Mouse (Mus musculus) naive thymus-derived CD4-positive, alpha-beta T cell, adult 5 months (primary cell): ENCODE measurements around the gene Lcp1. TPM values are rescaled to one million over a fixed set of nuclear protein-coding genes. Genes with fewer than 3 reads are reported as not detected.

Experiments used
- polyA plus RNA-seq: library from polyadenylated mRNA; unstranded; fragments of 100-300 nt; shearing (Covaris generic); gene quantifications from one replicate; pipeline ENCODE4 v1.2.1, GENCODE M21; 2017

Lcp1 gene
- 668 TPM for polyA plus RNA-seq

DNA sequence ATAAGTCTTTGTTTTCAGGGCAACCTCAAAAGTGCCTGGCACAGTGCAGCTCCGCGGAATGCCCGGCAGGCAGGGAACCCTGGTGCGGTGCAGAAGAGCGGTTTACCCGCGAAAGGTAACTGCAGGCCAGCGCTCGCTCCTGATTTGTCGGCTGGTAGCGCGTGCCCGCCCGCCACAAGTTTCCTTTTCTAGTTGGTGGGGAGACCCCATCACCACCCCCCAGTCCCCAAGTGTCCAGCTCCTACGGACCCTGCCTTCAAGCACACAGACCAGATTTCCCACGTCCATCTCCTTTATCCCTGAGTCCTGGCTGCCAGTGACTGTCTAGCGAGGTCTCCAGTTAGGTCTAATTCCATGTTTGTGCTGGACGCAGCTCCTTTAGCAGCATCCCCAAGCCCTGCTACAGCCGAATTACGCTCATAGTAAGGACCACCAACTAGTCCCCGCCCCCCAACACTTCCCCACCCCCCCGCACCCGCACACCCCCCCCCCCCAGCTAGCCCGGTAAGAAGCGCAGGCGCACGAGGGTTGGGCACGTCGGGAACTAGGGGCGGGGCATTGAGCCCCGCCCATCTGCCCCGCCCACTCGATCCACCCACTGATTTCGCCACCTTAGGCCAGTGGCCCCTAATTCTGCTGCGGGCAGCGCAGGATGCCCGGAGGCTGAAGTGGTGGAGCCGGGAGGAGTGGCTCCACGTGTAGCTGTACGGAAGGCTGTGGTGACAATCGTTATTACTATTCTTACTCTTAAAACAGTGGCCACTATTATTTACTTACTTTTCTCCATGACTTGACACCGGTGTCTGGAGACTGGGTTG lies at the start of gene Lcp1, which contains the start of gene Lrrc63:
Lcp1 (plus strand) TSS at position 601 of the 818 bp plus-strand sequence.
Lrrc63 (minus strand) TSS at position 381 of the 818 bp plus-strand sequence.

GRCm38 (mm10) chr14:75242087-75242486 lies 111.2 kb downstream of the Lcp1 start, which contains the start of gene Cpb2:
Gene Cpb2 (plus strand): TSS chr14:75242287.

Other genes with a start within 250 kb of the Lcp1 start
- 64.1 TPM for gene Lrch1, start 183.2 kb upstream of the Lcp1 start, polyA plus RNA-seq
- 0.17 TPM for gene Rubcnl, start 115.1 kb upstream of the Lcp1 start, polyA plus RNA-seq
- gene Lrrc63, start 220 bp upstream of the Lcp1 start, polyA plus RNA-seq, result not detected
- not detected for gene Cpb2, start 111.2 kb downstream of the Lcp1 start, polyA plus RNA-seq
- gene Zc3h13, start 153.3 kb downstream of the Lcp1 start, polyA plus RNA-seq, result 53.9 TPM